Mouse (Mus musculus) liver, embryonic 11.5 days (tissue): ENCODE results near the gene Lats2. TPM values are rescaled to one million over a fixed set of nuclear protein-coding genes. Genes with fewer than 3 reads are reported as not detected.
"Not testable (repeated sequence)": the region's sequence is repeated elsewhere in the genome, so short reads cannot be mapped to it uniquely, and the experiment has no call there.

Experiments used
- ATAC-seq: fragments of 200-750 bp; cut with Nextera tagmentation; replicated peaks from 2 replicates; pipeline ENCODE4 v1.8.0; 2017; ENCODE audit warnings: moderate number of reproducible peaks, mild to moderate bottlenecking, moderate TSS enrichment, moderate library complexity; ENCODE audit not compliant: low FRiP score
- DNase-seq: peaks from one replicate; pipeline ENCODE4 v3.0.0-alpha.2; 2017; ENCODE audit warnings: low spot score
- H3K27ac ChIP-seq: fragments of 300-500 bp; sonication (generic); 2 replicates; pipeline ENCODE4 v1.5.1; 2014; ENCODE audit warnings: mild to moderate bottlenecking, low read depth, low read length, control low read depth
- H3K27me3 ChIP-seq: fragments of 300-500 bp; sonication (generic); replicated peaks from 2 replicates; pipeline ENCODE4 v1.6.1; 2014; ENCODE audit warnings: low read length, mixed read lengths; ENCODE audit not compliant: control insufficient read depth, insufficient read depth
- H3K36me3 ChIP-seq: fragments of 300-500 bp; sonication (generic); 2 replicates; pipeline ENCODE4 v1.6.1; 2014; ENCODE audit warnings: mild to moderate bottlenecking, low read length, moderate library complexity, mixed read lengths; ENCODE audit not compliant: control insufficient read depth, insufficient read depth
- H3K4me1 ChIP-seq: fragments of 300-500 bp; sonication (generic); replicated peaks from 2 replicates; pipeline ENCODE4 v1.6.1; 2014; ENCODE audit warnings: low read length, mixed read lengths; ENCODE audit not compliant: control insufficient read depth, insufficient read depth
- H3K4me2 ChIP-seq: fragments of 300-500 bp; sonication (generic); 2 replicates; pipeline ENCODE4 v1.6.1; 2014; ENCODE audit warnings: mild to moderate bottlenecking, control low read depth, moderate library complexity
- H3K4me3 ChIP-seq: fragments of 300-500 bp; sonication (generic); 2 replicates; pipeline ENCODE4 v1.5.1; 2014; ENCODE audit warnings: low read depth, low read length, control low read depth
- H3K9ac ChIP-seq: fragments of 300-500 bp; sonication (generic); 2 replicates; pipeline ENCODE4 v1.6.1; 2014; ENCODE audit warnings: low read depth, low read length, control low read depth
- H3K9me3 ChIP-seq: fragments of 300-500 bp; sonication (generic); 2 replicates; pipeline ENCODE4 v1.6.1; 2016; ENCODE audit warnings: low read length, inconsistent platforms, mixed read lengths; ENCODE audit not compliant: control insufficient read depth
- WGBS: fragments of 180-500 bp; shearing (Covaris S2); extraction: QIAGEN DNeasy Blood & Tissue Kit; methylation state at CpG from one replicate; pipeline ENCODE4 v1.1.7; 2014; 5-methylcytosine and 5-hydroxymethylcytosine counted together
- microRNA-seq: library from miRNA; unstranded; fragments of <30 nt; microRNA quantifications from one replicate; pipeline ENCODE4, GENCODE M21; 2017; ENCODE audit warnings: borderline number of aligned reads
- polyA plus RNA-seq: library from polyadenylated mRNA; unstranded; fragments of >200 nt; fragmentation: Nextera tagmentation; extraction: Ambion mirVana; gene quantifications from 2 replicates; pipeline ENCODE4 v1.2.1, GENCODE M21; 2014

Lats2 gene
- polyA plus RNA-seq, 1 experiment from 2014 or later, result 9.7 TPM

- Histone ChIP-seq H3K9ac (no peak overlapping the region), H3K27me3 (no peaks in the 10 kb centered on the region), H3K4me3 (no peak overlapping the region), H3K4me2 (no peak overlapping the region), H3K36me3 (no peaks in the 10 kb centered on the region; the same call in 1 of the 2 replicates), H3K9me3 (no peaks in the 10 kb centered on the region), H3K4me1 (peaks cover 6% of the 10 kb centered on the region), H3K27ac (no peak overlapping the region)
- DNase-seq (no peak), ATAC-seq (0 out of 2 replicates have a peak, but pooled peaks have one; percentile 32)
- WGBS, result 96% methylated on average over 4 of the region's 4 CpGs
Measured at GRCm38 (mm10) chr14:57658301-57658700, 99.9 kb downstream of the Lats2 start.

- H3K4me3 ChIP-seq, result no peak overlapping the region
- DNase-seq (no peak), ATAC-seq (no peak)
- no peak overlapping the region for H3K9ac ChIP-seq
- H3K4me2 ChIP-seq, result no peak overlapping the region
- peaks cover 6% of the 10 kb centered on the region for H3K4me1 ChIP-seq
- H3K27me3 ChIP-seq, result no peaks in the 10 kb centered on the region
- WGBS, result 93% methylated on average over 2 of the region's 2 CpGs
- no peaks in the 10 kb centered on the region; the same call in 1 of the 2 replicates for H3K36me3 ChIP-seq
- no peaks in the 10 kb centered on the region for H3K9me3 ChIP-seq
- no peak overlapping the region for H3K27ac ChIP-seq
Measured at GRCm38 (mm10) chr14:57657500-57657899, 100.7 kb downstream of the Lats2 start.

GRCm38 (mm10) chr14:57656519-57656918, 101.7 kb downstream of the Lats2 start:
- not testable (repeated sequence) for H3K9ac ChIP-seq, H3K4me3 ChIP-seq, H3K4me2 ChIP-seq, H3K9me3 ChIP-seq, H3K27me3 ChIP-seq, H3K27ac ChIP-seq, DNase-seq, H3K36me3 ChIP-seq, H3K4me1 ChIP-seq
- ATAC-seq, result peak; percentile 15; the same call in 1 of the 2 replicates
- 86% methylated on average over 3 of the region's 3 CpGs for WGBS

GRCm38 (mm10) chr14:57649501-57649900, 108.7 kb downstream of the Lats2 start:
- Histone ChIP-seq H3K36me3 (0 out of 2 replicates have a peak, but pooled peaks cover 2% of the 10 kb centered on the region), H3K9ac (no peak overlapping the region), H3K27me3 (no peaks in the 10 kb centered on the region), H3K4me2 (no peak overlapping the region), H3K4me1 (no peaks in the 10 kb centered on the region; the same call in 1 of the 2 replicates), H3K4me3 (no peak overlapping the region), H3K27ac (no peak overlapping the region), H3K9me3 (no peaks in the 10 kb centered on the region)
- ATAC-seq (no peak), DNase-seq (no peak)

- no peak for ATAC-seq
Measured at GRCm38 (mm10) chr14:57646155-57646554, 112.0 kb downstream of the Lats2 start.

More at GRCm38 (mm10) chr14:57646155-57646554, 112.0 kb downstream of the Lats2 start:
- Histone ChIP-seq H3K9me3 (no peaks in the 10 kb centered on the region), H3K27ac (no peak overlapping the region), H3K9ac (no peak overlapping the region), H3K4me3 (no peak overlapping the region), H3K4me2 (no peak overlapping the region), H3K27me3 (no peaks in the 10 kb centered on the region), H3K36me3 (peaks cover 5% of the 10 kb centered on the region; the same call in 1 of the 2 replicates), H3K4me1 (no peaks in the 10 kb centered on the region; the same call in 1 of the 2 replicates)
- no peak for DNase-seq
- WGBS, result 81% methylated on average over 4 of the region's 4 CpGs

Small RNA genes lying within 50 kb of the gene (microRNA-seq; reads per million reads assigned to microRNA genes)
- gene Mir3077, result not detected

Other genes starting within 250 kb of the Lats2 start
- 0.26 and 0.43 TPM in 2 replicates for gene Il17d, start 233.6 kb downstream of the Lats2 start, polyA plus RNA-seq
- 80.6 and 92.7 TPM in 2 replicates for gene Eef1akmt1, start 186.8 kb downstream of the Lats2 start, polyA plus RNA-seq
- 40.0 and 44.4 TPM in 2 replicates for gene Xpo4, start 93.0 kb downstream of the Lats2 start, polyA plus RNA-seq
- not detected in 2 replicates for gene Gm49361, start 12.3 kb downstream of the Lats2 start, polyA plus RNA-seq
- gene Sap18, start 39.8 kb upstream of the Lats2 start, polyA plus RNA-seq, result 27.6 and 33.7 TPM in 2 replicates
- gene Ska3, start 67.8 kb upstream of the Lats2 start, polyA plus RNA-seq, result 42.7 and 43.7 TPM in 2 replicates
- 262 and 264 TPM in 2 replicates for gene Mrpl57, start 67.8 kb upstream of the Lats2 start, polyA plus RNA-seq
- gene Zdhhc20, start 131.9 kb upstream of the Lats2 start, polyA plus RNA-seq, result 31.1 and 32.2 TPM in 2 replicates
- 55.1 and 64.2 TPM in 2 replicates for gene Micu2, start 240.9 kb upstream of the Lats2 start, polyA plus RNA-seq